Mouse (Mus musculus) kidney, postnatal 0 days (tissue): Measurements from ENCODE around the gene Atp1b1. TPM values are rescaled to one million over a fixed set of nuclear protein-coding genes. Genes with fewer than 3 reads are reported as not detected.

Source experiments
- ATAC-seq: fragments of 200-750 bp; cut with Nextera tagmentation; replicated peaks from 2 replicates; pipeline ENCODE4 v1.8.0; 2017; ENCODE audit warnings: low read depth, moderate number of reproducible peaks, moderate TSS enrichment, moderate library complexity; ENCODE audit not compliant: low FRiP score
- DNase-seq: peaks from one replicate; pipeline ENCODE4 v3.0.0-alpha.2; 2016; ENCODE audit warnings: low spot score
- H3K27ac ChIP-seq: fragments of 300-500 bp; sonication (generic); 2 replicates; pipeline ENCODE4 v1.5.1; 2014; ENCODE audit warnings: mild to moderate bottlenecking
- H3K27me3 ChIP-seq: fragments of 300-500 bp; sonication (generic); 2 replicates; pipeline ENCODE4 v1.6.1; 2014; ENCODE audit warnings: low read length, mixed read lengths; ENCODE audit not compliant: insufficient read depth
- H3K36me3 ChIP-seq: fragments of 300-500 bp; sonication (generic); 2 replicates; pipeline ENCODE4 v1.6.1; 2014; ENCODE audit warnings: low read length, mixed read lengths; ENCODE audit not compliant: insufficient read depth
- H3K4me1 ChIP-seq: fragments of 300-500 bp; sonication (generic); replicated peaks from 2 replicates; pipeline ENCODE4 v1.6.1; 2014; ENCODE audit warnings: antibody characterized with exemption, low read length, mixed read lengths; ENCODE audit not compliant: insufficient read depth
- H3K4me2 ChIP-seq: fragments of 300-500 bp; sonication (generic); 2 replicates; pipeline ENCODE4 v1.6.1; 2014; ENCODE audit warnings: mild to moderate bottlenecking, low read length, moderate library complexity, mixed read lengths
- H3K4me3 ChIP-seq: fragments of 300-500 bp; sonication (generic); replicated peaks from 2 replicates; pipeline ENCODE4 v1.5.1; 2014; ENCODE audit warnings: low read depth, low read length
- H3K9ac ChIP-seq: fragments of 300-500 bp; sonication (generic); 2 replicates; pipeline ENCODE4 v1.6.1; 2014; ENCODE audit warnings: low read depth, low read length
- H3K9me3 ChIP-seq: fragments of 300-500 bp; sonication (generic); replicated peaks from 2 replicates; pipeline ENCODE4 v1.6.1; 2016; ENCODE audit warnings: low read length, inconsistent platforms, mixed read lengths
- CTCF ChIP-seq: IDR thresholded peaks from 2 replicates; pipeline ENCODE4 v1.5.1; 2016; ENCODE audit warnings: antibody characterized with exemption, low read depth, mild to moderate bottlenecking, moderate library complexity
- WGBS: fragments of 180-500 bp; shearing (Covaris S2); extraction: QIAGEN DNeasy Blood & Tissue Kit; methylation state at CpG from one replicate; pipeline ENCODE4 v1.1.7; 2014; 5-methylcytosine and 5-hydroxymethylcytosine counted together
- polyA plus RNA-seq: library from polyadenylated mRNA; unstranded; fragments of >200 nt; fragmentation: Nextera tagmentation; extraction: Ambion mirVana; gene quantifications from 2 replicates; pipeline ENCODE4 v1.2.1, GENCODE M21; 2015

Gene Atp1b1
- 720 and 731 TPM in 2 replicates for polyA plus RNA-seq

DNA sequence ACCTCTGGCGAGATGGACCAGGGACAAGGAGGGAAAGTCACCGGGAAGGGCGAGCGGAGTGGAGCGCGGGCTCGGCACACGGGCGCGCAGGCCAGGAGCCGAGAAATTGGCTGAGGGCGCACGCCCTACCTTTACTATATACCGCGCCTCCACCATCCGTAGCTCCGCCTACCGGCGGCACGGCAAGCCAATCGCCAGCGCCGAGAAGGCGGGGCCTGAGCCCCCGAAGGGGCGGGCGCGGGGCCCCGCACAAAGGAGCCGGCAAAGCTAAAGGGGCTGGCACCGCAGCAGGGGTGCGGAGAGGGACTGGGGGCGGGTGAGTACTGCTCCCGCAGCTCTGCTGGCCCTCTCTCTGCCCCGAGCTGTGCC lies at the start of gene Atp1b1:
Gene Atp1b1 (minus strand): TSS at position 111 of the 369 bp plus-strand sequence.
- no peaks in the 10 kb centered on the region for H3K36me3 ChIP-seq
- 0% methylated on average over 28 of the region's 35 CpGs for WGBS
- peak; percentile 47 for TF ChIP-seq CTCF

DNA sequence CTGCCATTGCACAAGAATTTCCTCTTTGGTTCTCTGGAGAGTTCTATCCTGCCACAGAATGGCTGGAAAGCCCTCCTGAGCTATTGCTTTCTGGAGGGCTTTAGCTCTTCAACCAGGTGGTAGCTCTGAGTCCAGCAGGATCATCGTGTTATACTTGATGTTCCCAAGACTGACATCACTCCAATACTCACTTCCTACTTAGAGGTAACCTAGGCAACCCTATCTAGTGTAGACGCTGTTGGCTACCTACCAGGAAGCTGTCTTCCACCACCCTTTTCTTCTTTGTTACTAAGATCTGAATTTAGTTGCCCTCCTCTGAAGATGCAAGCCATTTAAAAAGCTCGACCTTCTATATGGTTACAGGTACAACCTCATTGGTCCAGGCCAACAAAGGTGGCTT lies 46.9 kb upstream of the Atp1b1 start:
- Histone ChIP-seq H3K4me2 (no peak overlapping the region), H3K4me3 (no peak overlapping the region), H3K9ac (no peak overlapping the region), H3K36me3 (no peaks in the 10 kb centered on the region), H3K27ac (no peak overlapping the region), H3K27me3 (no peaks in the 10 kb centered on the region), H3K4me1 (no peaks in the 10 kb centered on the region), H3K9me3 (no peaks in the 10 kb centered on the region)
- 76% methylated on average over 3 of the region's 3 CpGs for WGBS
- ATAC-seq (no peak), DNase-seq (no peak)
- TF ChIP-seq CTCF = no peak

More for the DNA sequence above, at the start of gene Atp1b1:
- no peaks in the 10 kb centered on the region for H3K4me1 ChIP-seq
- DNase-seq (peak; percentile 87), ATAC-seq (peak; percentile 80)
- H3K9ac ChIP-seq = peak within 1 kb of the TSS; percentile 93
- peak within 1 kb of the TSS; percentile 91 for H3K27ac ChIP-seq
- no peaks in the 10 kb centered on the region for H3K9me3 ChIP-seq
- H3K4me2 ChIP-seq = peak within 1 kb of the TSS; percentile 69
- H3K27me3 ChIP-seq = no peaks in the 10 kb centered on the region
- H3K4me3 ChIP-seq = peak within 1 kb of the TSS; percentile 73

DNA sequence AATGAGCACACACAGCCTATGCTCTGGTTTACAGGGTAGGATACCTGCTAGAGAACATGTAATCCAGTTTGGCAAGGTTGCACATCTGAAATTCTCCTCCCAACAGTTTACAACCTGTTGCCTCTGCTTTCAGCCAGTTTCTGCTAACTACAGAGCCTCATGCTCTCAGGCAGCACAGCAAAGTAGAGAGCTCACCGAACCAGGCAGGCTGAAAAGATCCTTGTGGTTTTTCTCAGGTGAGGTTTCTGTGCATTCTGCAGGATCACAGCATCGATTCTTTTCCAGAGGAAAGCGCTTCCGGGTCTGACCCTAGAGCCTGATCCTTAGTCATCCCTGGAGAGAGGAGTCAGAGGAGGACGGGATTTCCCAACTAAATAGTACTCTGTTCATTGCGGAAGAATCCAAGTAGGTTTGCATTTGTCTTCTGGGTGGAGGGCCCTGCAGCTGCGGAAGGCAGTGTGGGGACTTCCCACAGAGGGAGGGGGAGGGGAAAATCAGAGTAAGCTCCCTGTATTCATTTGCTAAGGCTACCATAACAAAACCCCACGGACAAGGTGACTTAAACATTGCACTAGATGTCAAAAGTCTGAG lies 45.1 kb upstream of the Atp1b1 start:
- Histone ChIP-seq H3K9me3 (no peaks in the 10 kb centered on the region), H3K27me3 (no peaks in the 10 kb centered on the region), H3K27ac (peak overlapping the region; percentile 58; the same call in 1 of the 2 replicates), H3K36me3 (no peaks in the 10 kb centered on the region), H3K4me3 (no peak overlapping the region), H3K4me1 (no peaks in the 10 kb centered on the region), H3K4me2 (no peak overlapping the region), H3K9ac (no peak overlapping the region)
- ATAC-seq (no peak; the same call in 1 of the 2 replicates), DNase-seq (no peak)
- no peak for TF ChIP-seq CTCF
- WGBS = 50% methylated on average over 8 of the region's 8 CpGs

DNA sequence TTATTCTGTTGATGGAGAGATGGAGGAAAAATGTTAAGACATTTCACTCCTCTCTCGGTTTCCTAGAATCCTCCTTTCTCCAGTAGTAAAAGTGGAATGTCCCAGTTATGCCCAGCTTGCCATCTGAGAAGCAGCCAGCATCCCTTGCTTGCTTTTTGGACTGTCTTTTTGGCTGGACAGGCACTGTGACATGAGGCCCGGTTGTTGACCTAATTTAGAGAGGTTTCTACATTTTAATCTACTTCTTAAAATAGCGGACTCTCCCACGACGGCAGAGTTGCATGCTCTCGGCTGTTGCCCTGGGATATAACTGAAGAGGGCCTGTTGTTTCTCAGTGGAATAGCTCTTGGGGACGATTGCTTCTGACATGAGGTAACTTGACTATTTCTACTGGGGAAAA lies 44.1 kb upstream of the Atp1b1 start:
- no peak for DNase-seq
- H3K4me3 ChIP-seq = no peak overlapping the region
- H3K9me3 ChIP-seq = no peaks in the 10 kb centered on the region
- H3K4me1 ChIP-seq = no peaks in the 10 kb centered on the region
- no peak overlapping the region for H3K9ac ChIP-seq
- H3K36me3 ChIP-seq = no peaks in the 10 kb centered on the region
- H3K27me3 ChIP-seq = no peaks in the 10 kb centered on the region
- no peak for ATAC-seq
- 70% methylated on average over 7 of the region's 7 CpGs for WGBS
- H3K27ac ChIP-seq = no peak overlapping the region
- H3K4me2 ChIP-seq = no peak overlapping the region
- no peak for TF ChIP-seq CTCF

DNA sequence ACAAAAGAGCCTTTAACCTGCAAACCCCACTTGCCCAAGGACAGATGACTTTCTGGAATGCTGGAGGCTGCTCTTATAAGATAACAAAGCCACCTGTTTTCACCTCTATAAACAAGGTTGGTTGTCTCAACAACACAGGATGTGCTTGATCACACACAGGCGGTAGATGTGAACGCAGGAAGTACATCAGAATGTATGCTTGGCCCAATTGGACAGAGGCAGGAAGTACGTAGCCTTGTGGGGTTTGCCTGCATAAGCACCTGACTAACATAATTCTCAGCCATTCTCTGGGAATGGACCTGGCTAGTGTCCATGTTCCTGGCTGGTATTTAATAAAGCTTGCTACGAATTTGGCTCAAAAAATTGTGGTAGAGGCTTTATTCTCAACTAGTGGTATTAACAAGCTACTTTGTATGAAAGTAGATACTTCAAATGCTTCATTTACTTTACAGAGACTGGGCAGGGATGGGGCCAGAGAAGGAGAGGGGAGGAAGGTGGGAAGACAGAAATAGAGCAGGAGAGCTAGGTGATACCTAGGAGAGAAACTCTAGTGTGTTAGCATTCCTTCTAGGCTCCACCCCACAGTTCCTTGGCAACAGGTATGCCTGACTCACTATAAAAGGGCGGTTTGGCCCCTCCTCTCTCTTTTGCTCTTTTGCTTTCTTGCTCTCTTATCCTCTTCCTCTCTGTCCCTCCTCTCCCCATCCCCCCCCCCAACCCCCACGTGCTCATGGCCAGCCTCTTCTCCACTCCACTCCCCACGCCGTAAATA lies 36.8 kb upstream of the Atp1b1 start:
- H3K4me2 ChIP-seq = no peak overlapping the region
- H3K4me3 ChIP-seq = no peak overlapping the region
- no peak overlapping the region for H3K27ac ChIP-seq
- no peaks in the 10 kb centered on the region for H3K36me3 ChIP-seq
- no peaks in the 10 kb centered on the region for H3K27me3 ChIP-seq
- TF ChIP-seq CTCF = no peak
- H3K9ac ChIP-seq = no peak overlapping the region
- 66% methylated on average over 8 of the region's 8 CpGs for WGBS
- no peaks in the 10 kb centered on the region for H3K4me1 ChIP-seq
- H3K9me3 ChIP-seq = no peaks in the 10 kb centered on the region
- DNase-seq = no peak
- no peak; the same call in 1 of the 2 replicates for ATAC-seq

DNA sequence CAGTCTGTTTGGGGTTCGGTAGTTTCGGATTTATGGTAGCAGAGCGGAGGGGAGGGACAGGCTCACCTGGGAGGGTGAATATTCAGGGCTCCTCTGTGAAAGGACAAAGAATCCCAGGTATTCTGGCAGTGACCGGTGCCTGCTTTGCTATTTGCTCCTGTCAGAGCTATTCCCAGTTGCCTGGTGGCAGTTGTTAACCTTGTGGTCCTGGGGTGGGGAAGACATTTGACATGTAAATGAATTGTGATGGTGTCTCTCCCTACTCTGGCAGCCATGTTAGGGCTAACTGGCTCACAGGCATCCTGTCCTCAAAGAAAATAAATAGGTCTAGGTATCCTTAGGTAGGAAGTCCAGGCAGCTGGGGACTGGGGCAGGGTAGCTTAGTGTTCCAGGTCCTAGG lies 36.1 kb upstream of the Atp1b1 start:
- no peaks in the 10 kb centered on the region for H3K9me3 ChIP-seq
- ATAC-seq (no peak), DNase-seq (no peak)
- H3K36me3 ChIP-seq = no peaks in the 10 kb centered on the region
- no peaks in the 10 kb centered on the region for H3K4me1 ChIP-seq
- TF ChIP-seq CTCF = no peak
- no peak overlapping the region for H3K27ac ChIP-seq
- H3K4me3 ChIP-seq = no peak overlapping the region
- H3K27me3 ChIP-seq = no peaks in the 10 kb centered on the region
- H3K9ac ChIP-seq = no peak overlapping the region
- WGBS = 33% methylated on average over 4 of the region's 4 CpGs
- no peak overlapping the region for H3K4me2 ChIP-seq
